7 mouse cellular contexts compared by ENCODE assay signal in the genomic region with DNA sequence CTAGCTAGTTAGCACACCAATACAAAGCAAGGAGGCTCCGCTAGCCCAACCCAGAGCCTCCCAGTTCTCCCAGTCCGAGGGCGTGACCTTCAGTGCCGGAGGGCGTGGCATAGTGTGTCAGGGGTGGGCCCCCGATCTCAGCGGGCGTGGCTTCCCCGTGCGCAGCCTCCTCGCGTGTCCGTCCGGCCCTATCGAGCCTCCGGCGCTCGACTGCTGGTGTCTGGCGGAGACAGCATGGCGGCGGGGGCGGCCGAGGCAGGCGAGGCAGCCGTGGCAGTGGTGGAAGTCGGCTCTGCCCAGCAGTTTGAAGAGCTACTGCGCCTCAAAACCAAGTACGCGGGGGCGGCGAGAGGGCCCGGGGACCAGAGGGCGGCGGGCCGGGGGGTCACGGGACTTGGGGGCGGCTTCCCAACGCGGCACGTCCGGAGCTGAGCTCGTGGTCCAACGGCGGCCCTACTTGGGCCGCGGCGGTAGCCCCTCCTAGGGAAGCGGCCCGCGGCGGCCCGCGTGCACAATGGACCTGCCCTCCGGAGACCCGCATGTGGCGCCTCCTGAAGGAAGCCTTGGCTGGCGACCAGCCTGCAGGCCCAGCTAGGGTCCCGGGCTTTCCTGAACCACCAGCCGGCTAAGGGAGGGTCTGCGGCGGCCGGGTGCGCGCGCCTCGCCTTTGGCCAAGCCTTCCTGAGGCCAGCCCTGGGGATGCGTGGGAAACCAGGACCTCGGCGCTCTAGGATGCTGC. TPM values are rescaled to one million over a fixed set of nuclear protein-coding genes. Genes with fewer than 3 reads are reported as not detected.
A peak's percentile ranks its signal among the peaks of the same experiment; 100 is the strongest.
DNase-seq lines count a peak whose midpoint lies in the region; ATAC-seq lines count a peak whose summit lies in the region.

A gene (plus strand): TSS at position 175 of the 739 bp plus-strand sequence.

- peak within 1 kb of the TSS; percentile 97 for H3K4me3 ChIP-seq in intestine, embryonic 16.5 days (ENCODE audit: low read length)
- peak within 1 kb of the TSS; percentile 93 for H3K4me3 ChIP-seq in midbrain, embryonic 11.5 days (ENCODE audit: low read depth, low read length)

- DNase-seq in adrenal gland, adult 8-10 months, result peak; percentile 95
- peak; percentile 96 for DNase-seq in embryo, embryonic 9.5 days (ENCODE audit: extremely low spot score)
- DNase-seq in gastrocnemius, postnatal 4 days (ENCODE audit: low spot score in 2 of 2), result peak; percentile 89 to 95
- DNase-seq in left cerebral cortex, postnatal 36 days (ENCODE audit: low spot score in 2 of 2), result peak; percentile 95 to 96
- peak; percentile 99 for DNase-seq in midbrain, embryonic 11.5 days (ENCODE audit: low spot score, missing footprints)
- DNase-seq in skeletal muscle tissue, adult 2 months (ENCODE audit: low read depth, low spot score), result peak; percentile 91

- intact Hi-C loops in left cerebral cortex, postnatal 36 days (cut with DNase I), result loop anchor here (1.0 kb wide), 1 partner anchor 27 kb away; a partner anchor contains a TSS

- peak within 1 kb of the TSS; percentile 73 for H3K4me2 ChIP-seq in intestine, embryonic 16.5 days (ENCODE audit: low read depth, low read length)
- peak within 1 kb of the TSS; percentile 75 for H3K4me2 ChIP-seq in midbrain, embryonic 11.5 days

- no peaks in the 10 kb centered on the region for H3K36me3 ChIP-seq in intestine, embryonic 16.5 days (ENCODE audit: control insufficient read depth, insufficient read depth, low read length)
- H3K36me3 ChIP-seq in midbrain, embryonic 11.5 days (ENCODE audit: control insufficient read depth, insufficient read depth, low read length), result no peaks in the 10 kb centered on the region

- WGBS in intestine, embryonic 16.5 days, result 1% methylated on average over 63 of the region's 69 CpGs
- under 1% methylated on average over 57 of the region's 69 CpGs for WGBS in midbrain, embryonic 11.5 days

- peak within 1 kb of the TSS; percentile 83 for H3K27ac ChIP-seq in intestine, embryonic 16.5 days (ENCODE audit: low read length)
- peak within 1 kb of the TSS; percentile 58 for H3K27ac ChIP-seq in midbrain, embryonic 11.5 days (ENCODE audit: low read depth, low read length)

- no peaks in the 10 kb centered on the region for H3K9me3 ChIP-seq in intestine, embryonic 16.5 days (ENCODE audit: control insufficient read depth, low read length)
- H3K9me3 ChIP-seq in midbrain, embryonic 11.5 days (ENCODE audit: control insufficient read depth, low read length), result no peaks in the 10 kb centered on the region

- H3K27me3 ChIP-seq in intestine, embryonic 16.5 days (replicated peaks; ENCODE audit: control insufficient read depth, insufficient read depth, low read length), result no peaks in the 10 kb centered on the region
- H3K27me3 ChIP-seq in midbrain, embryonic 11.5 days (ENCODE audit: control insufficient read depth, insufficient read depth, low read length), result no peaks in the 10 kb centered on the region

- peak; percentile 97 for ATAC-seq in intestine, embryonic 16.5 days
- peak; percentile 96 for ATAC-seq in midbrain, embryonic 11.5 days (ENCODE audit: low FRiP score)

- H3K4me1 ChIP-seq in intestine, embryonic 16.5 days (ENCODE audit: control insufficient read depth, insufficient read depth, low read length), result peaks cover 9% of the 10 kb centered on the region
- H3K4me1 ChIP-seq in midbrain, embryonic 11.5 days (ENCODE audit: control insufficient read depth, insufficient read depth, low read length), result peaks cover 5% of the 10 kb centered on the region

- peak within 1 kb of the TSS; percentile 98 for H3K9ac ChIP-seq in intestine, embryonic 16.5 days (ENCODE audit: low read depth, low read length)
- peak within 1 kb of the TSS; percentile 74 for H3K9ac ChIP-seq in midbrain, embryonic 11.5 days (ENCODE audit: low read length)

RNA-seq across cellular contexts. Expression of the gene that starts here (rescaled TPM):
- total RNA-seq in adrenal gland, adult 8-10 months (2022), result 100 to 1,000 TPM in 1 of 4 experiments, 10 to 100 TPM in 3; 81.5 to 105 (median 87.5) TPM
- total RNA-seq in gastrocnemius, postnatal 4 days (2021), result 100 to 1,000 TPM; 112 to 116 TPM
- 203 and 218 TPM in 2 replicates for polyA plus RNA-seq in intestine, embryonic 16.5 days (2015; fragmentation: Nextera tagmentation; extraction: Ambion mirVana)
- total RNA-seq in left cerebral cortex, postnatal 36 days (2021), result 100 to 1,000 TPM in 1 of 2 experiments, 10 to 100 TPM in 1; 93.5 to 100 TPM
- 333 and 344 TPM in 2 replicates for polyA plus RNA-seq in midbrain, embryonic 11.5 days (2014; fragmentation: Nextera tagmentation; extraction: Ambion mirVana)

Comparison
In these comparisons a context has a peak if more than half of its experiments do, and no peak if none do; other contexts are left out.
1. Peak in every context shown above with its lines: DNase-seq, ATAC-seq, H3K4me3 ChIP-seq and H3K27ac ChIP-seq.